Mouse (Mus musculus): ENCODE data around the gene Dvl3. TPM values are rescaled to one million over a fixed set of nuclear protein-coding genes. Genes with fewer than 3 reads are reported as not detected.

The Dvl3 gene
- polyA plus RNA-seq (2012; rRNA removed) = 74.8 and 99.8 TPM in 2 replicates
- 26.5 and 28.0 TPM in 2 replicates for polyA plus RNA-seq (2014; fragmentation: Nextera tagmentation; extraction: Ambion mirVana)

DNA sequence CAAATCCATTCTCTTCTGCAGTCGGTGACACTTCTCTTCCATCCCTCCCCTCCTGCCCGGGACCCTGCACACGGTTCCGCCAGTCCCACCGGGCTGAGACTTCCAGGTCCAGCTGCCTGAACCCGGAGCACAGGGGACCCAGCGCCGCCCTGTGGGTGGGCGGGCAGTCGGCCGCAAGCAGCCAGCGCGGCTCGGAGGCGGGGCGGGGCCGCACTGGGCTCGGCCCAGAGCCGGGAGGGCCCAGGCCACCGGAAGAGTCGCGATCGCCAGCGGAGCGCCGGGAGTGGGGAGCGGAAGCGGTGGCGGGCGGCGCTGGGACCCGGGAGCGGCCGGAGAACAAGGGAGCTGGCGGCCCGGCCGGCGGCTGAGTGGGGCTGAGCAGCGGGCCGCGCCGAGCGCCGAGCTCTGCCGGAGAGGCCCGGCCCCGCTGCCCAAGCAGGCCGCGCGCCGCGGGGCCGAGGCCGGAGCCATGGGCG, at the start of gene Dvl3:
Gene Dvl3, plus strand, starts transcription at position 257 of the 476 bp plus-strand sequence.
- Histone ChIP-seq H3K9ac (ENCODE audit: low read depth, low read length, severe bottlenecking) (peak within 1 kb of the TSS; percentile 97), H3K4me1 (ENCODE audit: control insufficient read depth, insufficient read depth, low read length) (peaks cover 10% of the 10 kb centered on the region; the same call in 1 of the 2 replicates), H3K27me3 (ENCODE audit: control insufficient read depth, insufficient read depth, low read length) (no peaks in the 10 kb centered on the region), H3K36me3 (ENCODE audit: control insufficient read depth, insufficient read depth, low read length) (peaks cover 25% of the 10 kb centered on the region), H3K4me3 (replicated peaks; ENCODE audit: low read length) (peak within 1 kb of the TSS; percentile 95), H3K9me3 (ENCODE audit: control insufficient read depth, low read length) (no peaks in the 10 kb centered on the region), H3K4me2 (replicated peaks; ENCODE audit: low read depth, low read length, severe bottlenecking) (peak within 1 kb of the TSS; percentile 92), H3K27ac (replicated peaks; ENCODE audit: low read depth, low read length) (peak within 1 kb of the TSS; percentile 85)
- DNase-seq (ENCODE audit: low spot score) (peak; percentile 90), ATAC-seq (ENCODE audit: low FRiP score, low read depth) (peak; percentile 96)
- peak; percentile 63; the same call in 1 of the 2 replicates for TF ChIP-seq POLR2A (IDR thresholded peaks at IDR 0.05; ENCODE audit: borderline replicate concordance, extremely low read depth, insufficient read depth, insufficient read length)
- WGBS = 1% methylated on average over 22 of the region's 55 CpGs

DNA sequence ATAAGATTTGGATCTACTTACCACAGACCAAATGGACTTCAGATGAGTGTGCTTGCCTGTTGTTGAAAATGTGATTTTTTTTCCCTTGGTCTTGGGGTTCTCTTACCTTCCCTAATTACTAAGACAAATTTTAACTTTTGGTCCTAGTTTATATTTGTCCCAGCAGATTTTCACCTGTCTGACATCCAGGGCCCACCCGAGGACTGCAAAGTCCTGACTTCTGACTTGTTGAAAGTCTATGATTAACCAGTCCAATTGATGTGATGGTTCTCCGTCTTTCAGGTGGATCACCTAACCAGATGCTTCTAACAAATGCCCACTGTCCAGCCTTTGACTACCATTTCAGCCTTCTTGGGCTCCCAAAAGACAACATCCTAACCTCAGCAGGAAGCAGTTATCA, 45.8 kb upstream of the Dvl3 start:
- no peak overlapping the region for H3K4me2 ChIP-seq (replicated peaks; ENCODE audit: low read depth, low read length, severe bottlenecking)
- no peak for TF ChIP-seq POLR2A (IDR thresholded peaks at IDR 0.05; ENCODE audit: borderline replicate concordance, extremely low read depth, insufficient read depth, insufficient read length)
- H3K27me3 ChIP-seq (ENCODE audit: control insufficient read depth, insufficient read depth, low read length) = no peaks in the 10 kb centered on the region
- WGBS = 76% methylated on average over 2 of the region's 2 CpGs
- H3K9me3 ChIP-seq (ENCODE audit: control insufficient read depth, low read length) = no peaks in the 10 kb centered on the region
- ATAC-seq (ENCODE audit: low FRiP score, low read depth) = no peak
- no peaks in the 10 kb centered on the region for H3K36me3 ChIP-seq (ENCODE audit: control insufficient read depth, insufficient read depth, low read length)
- no peak overlapping the region for H3K4me3 ChIP-seq (replicated peaks; ENCODE audit: low read length)
- no peaks in the 10 kb centered on the region for H3K4me1 ChIP-seq (ENCODE audit: control insufficient read depth, insufficient read depth, low read length)
- DNase-seq (ENCODE audit: low spot score) = no peak
- no peak overlapping the region for H3K27ac ChIP-seq (replicated peaks; ENCODE audit: low read depth, low read length)
- H3K9ac ChIP-seq (ENCODE audit: low read depth, low read length, severe bottlenecking) = no peak overlapping the region

DNA sequence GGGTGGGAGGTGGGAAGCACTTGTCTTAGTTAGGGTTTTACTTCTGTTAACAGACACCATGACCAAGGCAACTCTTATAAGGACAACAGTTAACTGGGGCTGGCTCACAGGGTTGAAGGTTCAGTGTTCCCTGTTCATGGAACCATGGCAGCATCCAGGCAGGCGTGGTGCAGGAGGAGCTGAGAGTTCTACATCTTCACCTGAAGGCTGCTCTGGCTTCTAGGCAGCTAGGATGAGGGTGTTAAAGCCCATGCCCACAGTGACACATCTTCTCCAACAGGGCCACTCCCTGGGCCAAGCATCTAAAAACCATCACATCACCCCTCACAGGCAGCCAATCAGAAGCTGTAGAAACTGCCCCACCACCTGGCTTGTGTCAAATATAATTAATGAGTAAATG, 45.1 kb upstream of the Dvl3 start:
- Histone ChIP-seq H3K4me1 (ENCODE audit: control insufficient read depth, insufficient read depth, low read length) (peaks cover under 1% of the 10 kb centered on the region; the same call in 1 of the 2 replicates), H3K4me3 (replicated peaks; ENCODE audit: low read length) (no peak overlapping the region), H3K27me3 (ENCODE audit: control insufficient read depth, insufficient read depth, low read length) (no peaks in the 10 kb centered on the region), H3K36me3 (ENCODE audit: control insufficient read depth, insufficient read depth, low read length) (no peaks in the 10 kb centered on the region), H3K9me3 (ENCODE audit: control insufficient read depth, low read length) (no peaks in the 10 kb centered on the region), H3K9ac (ENCODE audit: low read depth, low read length, severe bottlenecking) (no peak overlapping the region), H3K27ac (replicated peaks; ENCODE audit: low read depth, low read length) (no peak overlapping the region), H3K4me2 (replicated peaks; ENCODE audit: low read depth, low read length, severe bottlenecking) (no peak overlapping the region)
- DNase-seq (ENCODE audit: low spot score) (no peak), ATAC-seq (ENCODE audit: low FRiP score, low read depth) (no peak)
- 64% methylated on average over 1 of the region's 1 CpGs for WGBS
- no peak for TF ChIP-seq POLR2A (IDR thresholded peaks at IDR 0.05; ENCODE audit: borderline replicate concordance, extremely low read depth, insufficient read depth, insufficient read length)

DNA sequence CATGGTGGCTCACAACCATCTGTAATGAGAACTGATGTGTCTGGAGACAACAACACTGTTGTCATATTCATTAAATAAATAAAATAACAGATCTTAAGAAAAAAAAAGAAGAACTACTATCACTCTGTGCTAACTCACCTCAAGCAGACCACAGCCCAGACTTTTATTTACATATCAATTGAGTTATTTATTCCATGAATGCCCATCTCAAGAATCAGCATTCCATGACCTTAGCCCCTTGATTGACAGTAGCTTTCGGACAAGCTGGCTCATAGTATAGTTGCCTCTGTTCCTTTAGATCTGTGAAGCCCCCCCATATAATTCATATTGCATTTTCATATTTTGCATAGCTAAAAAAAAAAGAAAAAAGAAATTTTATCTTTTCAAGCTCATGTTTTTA, 43.0 kb upstream of the Dvl3 start:
- WGBS = 91% methylated on average over 1 of the region's 1 CpGs
- Histone ChIP-seq H3K9ac (ENCODE audit: low read depth, low read length, severe bottlenecking) (no peak overlapping the region), H3K9me3 (ENCODE audit: control insufficient read depth, low read length) (no peaks in the 10 kb centered on the region), H3K27ac (replicated peaks; ENCODE audit: low read depth, low read length) (no peak overlapping the region), H3K4me2 (replicated peaks; ENCODE audit: low read depth, low read length, severe bottlenecking) (no peak overlapping the region), H3K4me3 (replicated peaks; ENCODE audit: low read length) (no peak overlapping the region), H3K36me3 (ENCODE audit: control insufficient read depth, insufficient read depth, low read length) (no peaks in the 10 kb centered on the region), H3K4me1 (ENCODE audit: control insufficient read depth, insufficient read depth, low read length) (peaks cover 3% of the 10 kb centered on the region; the same call in 1 of the 2 replicates), H3K27me3 (ENCODE audit: control insufficient read depth, insufficient read depth, low read length) (no peaks in the 10 kb centered on the region)
- DNase-seq (ENCODE audit: low spot score) = no peak
- ATAC-seq (ENCODE audit: low FRiP score, low read depth) = no peak
- TF ChIP-seq POLR2A (IDR thresholded peaks at IDR 0.05; ENCODE audit: borderline replicate concordance, extremely low read depth, insufficient read depth, insufficient read length) = no peak

- Histone ChIP-seq H3K4me2 (replicated peaks; ENCODE audit: low read depth, low read length, severe bottlenecking) (no peak overlapping the region), H3K9me3 (ENCODE audit: control insufficient read depth, low read length) (no peaks in the 10 kb centered on the region), H3K4me3 (replicated peaks; ENCODE audit: low read length) (no peak overlapping the region), H3K27ac (replicated peaks; ENCODE audit: low read depth, low read length) (no peak overlapping the region), H3K9ac (ENCODE audit: low read depth, low read length, severe bottlenecking) (no peak overlapping the region), H3K27me3 (ENCODE audit: control insufficient read depth, insufficient read depth, low read length) (no peaks in the 10 kb centered on the region), H3K4me1 (ENCODE audit: control insufficient read depth, insufficient read depth, low read length) (peaks cover 3% of the 10 kb centered on the region; the same call in 1 of the 2 replicates), H3K36me3 (ENCODE audit: control insufficient read depth, insufficient read depth, low read length) (no peaks in the 10 kb centered on the region)
- ATAC-seq (ENCODE audit: low FRiP score, low read depth) (no peak), DNase-seq (ENCODE audit: low spot score) (no peak)
- TF ChIP-seq POLR2A (IDR thresholded peaks at IDR 0.05; ENCODE audit: borderline replicate concordance, extremely low read depth, insufficient read depth, insufficient read length) = no peak
- WGBS = 92% methylated on average over 8 of the region's 8 CpGs
Observed at GRCm38 (mm10) chr16:20474211-20474610, 42.6 kb upstream of the Dvl3 start.

Measured in limb, embryonic 14.5 days (tissue).